Mouse (Mus musculus): ENCODE data around the gene Wwc1. TPM values are rescaled to one million over a fixed set of nuclear protein-coding genes. Genes with fewer than 3 reads are reported as not detected.

Wwc1 gene
- polyA plus RNA-seq, 1 experiment from 2014 or later: 3.4 TPM

DNA sequence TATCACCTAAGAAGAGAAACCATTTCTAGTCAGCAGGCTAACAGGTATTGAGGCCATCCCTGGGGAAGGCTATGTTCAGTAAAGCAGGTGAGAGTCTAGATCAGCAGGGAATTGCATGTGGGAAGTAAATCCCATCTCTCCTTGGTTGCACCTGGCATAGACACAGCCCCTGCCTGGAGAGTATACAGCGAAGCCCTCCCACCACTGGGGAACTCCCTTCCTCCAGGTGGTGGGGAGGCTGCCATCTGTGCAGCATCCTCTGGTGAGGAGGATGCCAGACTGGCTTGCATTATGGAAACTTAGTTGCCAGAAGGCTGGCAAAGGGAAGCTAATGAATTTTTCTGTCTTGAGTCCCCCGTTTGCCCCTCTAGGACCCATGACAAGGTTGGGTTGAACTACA lies 11.5 kb upstream of the Wwc1 start:
- Histone ChIP-seq H3K27ac (ENCODE audit: poor library complexity, severe bottlenecking) (no peak overlapping the region), H3K9ac (no peak overlapping the region), H3K27me3 (replicated peaks) (no peaks in the 10 kb centered on the region; the same call in 1 of the 2 replicates), H3K9me3 (replicated peaks) (no peaks in the 10 kb centered on the region), H3K4me3 (no peak overlapping the region), H3K4me1 (replicated peaks) (no peaks in the 10 kb centered on the region), H3K4me2 (no peak overlapping the region), H3K36me3 (no peaks in the 10 kb centered on the region)
- ATAC-seq (ENCODE audit: insufficient number of reproducible peaks, low FRiP score): no peak
- WGBS: 60% methylated on average over 2 of the region's 2 CpGs

DNA sequence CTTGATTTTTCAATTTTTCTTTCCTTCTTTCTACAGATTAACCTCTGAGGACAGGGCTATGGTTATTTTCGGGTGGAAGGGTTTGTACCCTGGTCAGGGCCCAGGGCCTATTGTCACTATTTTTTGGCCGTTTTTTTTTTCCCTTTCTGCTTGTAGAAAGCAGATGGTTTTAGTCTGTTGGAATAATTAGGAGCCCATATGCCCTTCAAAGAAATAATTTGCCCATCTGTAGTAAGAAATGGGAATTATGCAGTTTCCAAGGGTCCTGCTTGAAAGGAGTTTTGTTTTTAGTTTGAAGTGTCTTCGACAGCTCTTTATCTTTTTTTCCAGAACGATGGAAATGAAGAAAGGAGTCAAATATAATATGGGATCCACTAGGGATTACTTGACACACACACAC lies 9.6 kb upstream of the Wwc1 start:
- Histone ChIP-seq H3K27ac (ENCODE audit: poor library complexity, severe bottlenecking) (no peak overlapping the region), H3K4me3 (no peak overlapping the region), H3K9me3 (replicated peaks) (no peaks in the 10 kb centered on the region), H3K4me1 (replicated peaks) (peaks cover 7% of the 10 kb centered on the region), H3K9ac (no peak overlapping the region), H3K27me3 (replicated peaks) (no peaks in the 10 kb centered on the region; the same call in 1 of the 2 replicates), H3K4me2 (no peak overlapping the region), H3K36me3 (no peaks in the 10 kb centered on the region)
- WGBS: 66% methylated on average over 4 of the region's 4 CpGs
- no peak for ATAC-seq (ENCODE audit: insufficient number of reproducible peaks, low FRiP score)

DNA sequence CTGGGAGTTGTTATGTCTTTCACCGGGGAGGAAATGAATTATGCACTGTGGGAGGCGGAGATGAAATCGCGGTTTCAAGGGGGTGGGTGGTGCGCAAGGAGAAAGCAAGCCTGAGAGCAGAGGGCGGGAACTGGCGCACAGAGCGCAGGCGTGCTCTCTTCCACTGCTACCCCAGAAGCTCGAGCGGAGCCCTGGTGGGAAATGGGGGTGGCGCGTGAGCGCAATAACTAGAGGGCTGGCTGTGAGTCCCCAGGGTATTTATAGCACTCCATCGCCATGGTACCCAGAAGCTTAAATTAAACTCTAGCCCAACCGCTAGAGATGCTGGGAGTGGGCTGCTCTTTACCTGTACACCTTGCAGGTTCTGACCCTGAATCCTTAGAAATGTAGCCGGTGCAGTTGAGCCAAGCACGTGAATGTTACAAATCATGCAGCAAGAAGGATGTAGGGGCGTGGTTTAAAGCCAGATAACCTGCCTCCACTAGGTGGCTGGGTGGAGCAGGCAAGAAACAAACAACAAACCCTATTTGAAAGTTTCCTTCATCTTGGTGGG lies 5.6 kb upstream of the Wwc1 start:
- peak overlapping the region; percentile 30 for H3K4me3 ChIP-seq
- under 1% methylated on average over 19 of the region's 19 CpGs for WGBS
- peaks cover 7% of the 10 kb centered on the region for H3K4me1 ChIP-seq (replicated peaks)
- peaks cover 16% of the 10 kb centered on the region; the same call in 1 of the 2 replicates for H3K27me3 ChIP-seq (replicated peaks)
- H3K9me3 ChIP-seq (replicated peaks): no peaks in the 10 kb centered on the region
- no peak overlapping the region for H3K27ac ChIP-seq (ENCODE audit: poor library complexity, severe bottlenecking)
- H3K4me2 ChIP-seq: peak overlapping the region; percentile 68
- no peaks in the 10 kb centered on the region for H3K36me3 ChIP-seq
- H3K9ac ChIP-seq: no peak overlapping the region
- ATAC-seq (ENCODE audit: insufficient number of reproducible peaks, low FRiP score): peak; percentile 73

DNA sequence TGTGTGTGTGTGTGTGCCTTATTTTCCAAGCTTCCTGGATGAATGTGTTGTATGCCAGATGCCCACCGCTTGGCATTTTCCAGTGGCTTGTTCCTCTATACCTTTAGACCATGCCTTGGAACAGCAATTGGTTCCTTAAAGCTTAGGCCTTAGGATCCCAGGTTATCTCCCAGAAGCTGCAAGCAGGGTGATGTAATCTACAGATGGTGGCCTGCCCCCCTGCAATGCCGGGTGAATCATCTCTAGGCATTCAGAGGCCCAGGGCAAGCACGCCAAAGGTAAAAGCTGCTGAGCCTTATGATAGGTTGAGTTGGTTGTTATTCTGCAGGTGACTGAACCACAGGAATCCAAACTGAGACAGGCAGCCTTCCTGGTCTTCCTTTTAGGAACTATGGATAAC lies 2.4 kb upstream of the Wwc1 start:
- H3K4me2 ChIP-seq: no peak overlapping the region
- H3K27me3 ChIP-seq (replicated peaks): peaks cover 34% of the 10 kb centered on the region

DNA sequence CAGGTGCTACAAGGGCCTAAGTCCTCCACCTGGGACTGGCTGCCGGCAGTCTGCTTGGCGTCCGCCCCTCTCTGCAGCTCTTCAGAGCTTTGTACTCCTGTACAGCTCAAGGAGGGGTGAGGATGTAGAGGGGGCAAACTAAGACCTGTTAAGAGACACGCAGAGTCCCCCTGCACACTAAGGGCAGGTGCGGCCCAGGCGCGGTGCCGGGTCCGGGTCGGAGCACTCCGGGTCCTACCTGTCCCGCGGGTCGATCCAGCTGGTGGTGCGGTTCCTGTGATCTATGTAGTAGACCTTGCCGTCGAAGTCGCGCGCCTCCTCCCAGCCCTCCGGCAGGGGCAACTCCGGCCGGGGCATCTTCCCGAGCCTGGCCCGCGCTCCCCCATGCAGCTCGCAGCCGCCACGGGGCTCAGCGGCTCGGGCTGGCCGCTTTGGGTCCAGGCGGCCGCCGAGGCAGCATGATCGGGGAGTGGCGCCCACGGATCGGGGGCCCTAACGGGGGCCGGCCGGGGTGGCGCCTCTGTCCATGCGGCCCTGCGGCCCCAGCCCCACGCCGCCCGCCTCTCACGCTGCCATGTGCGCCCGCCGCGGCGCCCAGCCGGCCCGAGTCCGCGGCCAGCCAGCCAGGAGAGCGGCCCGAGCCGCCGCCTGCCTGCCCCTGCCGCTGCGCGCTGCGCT lies 455 bp downstream of the Wwc1 start:
- H3K27ac ChIP-seq (ENCODE audit: poor library complexity, severe bottlenecking): no peak overlapping the region
- peaks cover 40% of the 10 kb centered on the region for H3K27me3 ChIP-seq (replicated peaks)
- H3K9ac ChIP-seq: peak overlapping the region; percentile 87
- H3K36me3 ChIP-seq: no peaks in the 10 kb centered on the region
- peaks cover 8% of the 10 kb centered on the region for H3K4me1 ChIP-seq (replicated peaks)
- H3K4me3 ChIP-seq: peak overlapping the region; percentile 86
- peak; percentile 52 for ATAC-seq (ENCODE audit: insufficient number of reproducible peaks, low FRiP score)
- 4% methylated on average over 52 of the region's 66 CpGs for WGBS
- H3K4me2 ChIP-seq: peak overlapping the region; percentile 98
- no peaks in the 10 kb centered on the region for H3K9me3 ChIP-seq (replicated peaks)

More for the DNA sequence above, 2.4 kb upstream of the Wwc1 start:
- Histone ChIP-seq H3K9me3 (replicated peaks) (no peaks in the 10 kb centered on the region), H3K9ac (no peak overlapping the region), H3K27ac (ENCODE audit: poor library complexity, severe bottlenecking) (no peak overlapping the region), H3K36me3 (no peaks in the 10 kb centered on the region), H3K4me1 (replicated peaks) (peaks cover 14% of the 10 kb centered on the region), H3K4me3 (no peak overlapping the region)
- ATAC-seq (ENCODE audit: insufficient number of reproducible peaks, low FRiP score): no peak
- 71% methylated on average over 3 of the region's 3 CpGs for WGBS

DNA sequence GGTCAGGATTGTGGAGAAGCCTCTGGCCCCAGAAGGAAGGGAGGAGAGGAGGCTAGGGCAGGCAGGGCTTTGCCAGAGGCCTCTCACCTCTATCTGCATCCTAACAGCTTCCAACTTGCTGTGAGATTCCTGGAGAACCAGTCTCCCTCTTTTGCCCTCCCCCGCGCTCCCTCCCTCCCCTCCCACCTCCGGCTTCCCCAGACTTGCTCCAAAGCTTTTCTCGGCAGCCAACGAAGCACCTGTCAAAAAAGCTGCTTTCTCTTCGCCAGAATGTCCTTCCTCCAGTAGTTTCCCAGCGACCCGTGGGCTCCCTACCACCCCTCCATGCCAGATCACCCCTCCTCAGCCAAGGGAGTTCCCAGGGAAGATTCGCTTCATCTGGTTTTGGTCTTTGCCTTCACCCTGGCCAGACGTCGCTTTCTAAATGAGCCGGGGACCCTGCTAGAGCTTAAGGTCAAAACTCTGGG lies 1.0 kb downstream of the Wwc1 start:
- under 1% methylated on average over 11 of the region's 12 CpGs for WGBS
- ATAC-seq (ENCODE audit: insufficient number of reproducible peaks, low FRiP score): 0 out of 2 replicates have a peak, but pooled peaks have one; percentile 9
- peaks cover 8% of the 10 kb centered on the region for H3K4me1 ChIP-seq (replicated peaks)
- H3K4me3 ChIP-seq: peak overlapping the region; percentile 86
- peaks cover 40% of the 10 kb centered on the region for H3K27me3 ChIP-seq (replicated peaks)
- no peaks in the 10 kb centered on the region for H3K36me3 ChIP-seq
- no peaks in the 10 kb centered on the region for H3K9me3 ChIP-seq (replicated peaks)
- H3K9ac ChIP-seq: peak overlapping the region; percentile 87
- H3K4me2 ChIP-seq: peak overlapping the region; percentile 98
- no peak overlapping the region for H3K27ac ChIP-seq (ENCODE audit: poor library complexity, severe bottlenecking)

DNA sequence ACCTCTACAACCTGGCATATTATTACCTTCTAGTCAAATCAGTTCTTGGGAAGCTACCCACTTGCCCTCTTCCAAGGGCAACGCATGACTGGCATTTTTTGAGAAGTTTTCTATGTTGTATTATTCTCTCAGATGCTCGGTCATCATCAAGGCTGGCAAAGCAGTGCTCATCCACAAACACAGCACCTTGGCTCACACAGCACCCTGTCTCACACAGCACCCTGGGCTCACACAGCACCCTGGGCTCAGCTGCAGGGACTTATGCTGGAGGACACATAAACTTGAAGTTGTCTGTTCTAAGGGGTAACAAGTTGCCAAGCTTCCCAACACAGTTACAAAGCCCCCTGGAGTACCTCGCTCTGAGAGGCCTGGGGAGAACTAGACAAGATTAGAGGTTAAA lies 2.5 kb downstream of the Wwc1 start:
- Histone ChIP-seq H3K9me3 (replicated peaks) (no peaks in the 10 kb centered on the region), H3K4me1 (replicated peaks) (peaks cover 8% of the 10 kb centered on the region), H3K27me3 (replicated peaks) (peaks cover 43% of the 10 kb centered on the region), H3K4me2 (no peak overlapping the region), H3K27ac (ENCODE audit: poor library complexity, severe bottlenecking) (no peak overlapping the region), H3K4me3 (no peak overlapping the region), H3K9ac (no peak overlapping the region), H3K36me3 (no peaks in the 10 kb centered on the region)
- ATAC-seq (ENCODE audit: insufficient number of reproducible peaks, low FRiP score): no peak
- 73% methylated on average over 3 of the region's 3 CpGs for WGBS

DNA sequence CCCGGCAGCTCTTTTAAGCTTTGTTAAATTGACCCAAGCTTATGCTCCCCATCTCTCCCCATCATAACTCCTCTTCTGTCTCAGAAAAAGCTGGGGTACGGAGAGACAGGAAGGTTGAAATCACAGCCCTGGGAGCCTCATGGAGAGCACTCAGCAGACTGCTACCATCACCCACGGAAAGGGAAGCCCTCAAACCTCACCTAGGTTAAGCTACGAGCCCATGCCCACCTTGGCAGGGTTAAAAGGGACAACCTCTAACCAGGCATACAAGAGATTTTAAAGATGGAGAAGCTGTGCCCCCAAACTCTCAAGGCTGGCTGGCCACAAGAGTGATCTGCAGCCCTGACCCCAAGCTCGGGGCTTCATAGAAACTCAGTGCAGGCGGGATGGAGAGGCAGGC lies 3.2 kb downstream of the Wwc1 start:
- no peak overlapping the region for H3K4me3 ChIP-seq
- H3K4me2 ChIP-seq: no peak overlapping the region
- no peaks in the 10 kb centered on the region for H3K9me3 ChIP-seq (replicated peaks)
- no peak for ATAC-seq (ENCODE audit: insufficient number of reproducible peaks, low FRiP score)
- H3K36me3 ChIP-seq: no peaks in the 10 kb centered on the region
- no peak overlapping the region for H3K9ac ChIP-seq
- H3K27ac ChIP-seq (ENCODE audit: poor library complexity, severe bottlenecking): no peak overlapping the region
- peaks cover 11% of the 10 kb centered on the region for H3K4me1 ChIP-seq (replicated peaks)
- 64% methylated on average over 6 of the region's 6 CpGs for WGBS
- H3K27me3 ChIP-seq (replicated peaks): peaks cover 38% of the 10 kb centered on the region

DNA sequence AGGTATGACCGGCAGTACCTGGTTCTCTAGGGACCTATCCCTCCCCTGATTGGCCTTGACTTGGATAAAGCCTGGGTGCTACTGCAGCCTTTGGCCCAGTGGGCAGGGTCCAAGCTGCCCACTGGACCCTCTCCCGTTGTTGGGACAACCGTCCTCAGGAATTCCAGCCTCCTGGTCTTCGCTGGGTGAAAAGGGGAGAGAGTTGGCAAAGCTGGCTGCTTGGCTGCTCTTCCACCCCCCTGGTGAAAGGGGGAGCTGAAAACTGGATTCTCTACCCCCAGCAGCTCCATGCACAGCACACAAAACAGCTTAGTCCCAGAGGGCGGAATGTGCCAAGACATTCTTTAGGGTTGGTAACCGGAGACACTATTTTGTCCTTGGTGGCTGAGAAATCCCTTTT lies 3.8 kb downstream of the Wwc1 start:
- ATAC-seq (ENCODE audit: insufficient number of reproducible peaks, low FRiP score): no peak
- H3K27ac ChIP-seq (ENCODE audit: poor library complexity, severe bottlenecking): no peak overlapping the region
- no peaks in the 10 kb centered on the region for H3K36me3 ChIP-seq
- no peak overlapping the region for H3K9ac ChIP-seq
- 56% methylated on average over 6 of the region's 6 CpGs for WGBS
- H3K9me3 ChIP-seq (replicated peaks): no peaks in the 10 kb centered on the region
- H3K4me1 ChIP-seq (replicated peaks): peaks cover 11% of the 10 kb centered on the region
- H3K27me3 ChIP-seq (replicated peaks): peaks cover 32% of the 10 kb centered on the region
- no peak overlapping the region for H3K4me2 ChIP-seq
- H3K4me3 ChIP-seq: no peak overlapping the region

DNA sequence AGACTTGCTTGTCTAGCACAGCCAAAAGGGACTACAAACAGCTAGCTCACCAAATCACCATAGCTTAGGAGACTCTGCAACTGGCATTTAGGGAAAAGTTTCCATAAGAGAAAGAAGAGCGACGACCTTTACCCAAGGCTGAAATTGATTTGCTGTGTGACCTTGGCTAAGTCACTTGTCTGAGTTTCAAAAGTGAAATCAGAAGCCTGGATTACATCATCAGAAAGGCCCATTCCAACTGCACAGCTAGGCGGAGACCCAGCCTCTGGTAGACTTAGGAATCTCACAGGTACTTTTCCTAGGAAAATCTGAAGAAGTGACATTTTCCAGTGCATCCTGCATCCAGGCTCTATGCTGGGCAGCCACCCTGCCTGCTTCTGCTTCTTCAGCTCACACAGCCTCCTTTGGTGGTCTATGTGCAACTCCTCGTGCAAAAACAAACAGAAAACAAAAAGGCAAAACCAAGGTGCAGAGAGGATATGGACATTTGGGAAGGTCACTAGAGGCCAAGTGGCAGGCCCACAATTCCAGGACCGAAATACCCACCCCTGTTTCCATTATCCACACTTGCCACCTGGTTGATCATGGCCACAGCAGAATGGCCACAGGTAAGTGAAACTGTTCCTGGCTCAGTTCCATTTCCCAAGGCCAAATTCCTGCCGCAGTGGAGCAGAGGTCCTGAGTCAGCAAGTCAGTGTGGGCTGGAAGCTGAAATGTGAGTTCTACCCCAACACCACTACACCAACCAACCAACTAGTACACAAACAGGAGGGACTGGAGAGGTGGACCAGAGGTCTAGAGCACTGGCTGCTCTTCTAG lies 5.5 kb downstream of the Wwc1 start:
- no peak overlapping the region for H3K9ac ChIP-seq
- no peaks in the 10 kb centered on the region for H3K9me3 ChIP-seq (replicated peaks)
- H3K4me2 ChIP-seq: no peak overlapping the region
- no peak overlapping the region for H3K27ac ChIP-seq (ENCODE audit: poor library complexity, severe bottlenecking)
- WGBS: 80% methylated on average over 6 of the region's 6 CpGs
- H3K4me1 ChIP-seq (replicated peaks): peaks cover 18% of the 10 kb centered on the region
- no peak overlapping the region for H3K4me3 ChIP-seq
- H3K36me3 ChIP-seq: no peaks in the 10 kb centered on the region
- H3K27me3 ChIP-seq (replicated peaks): peaks cover 26% of the 10 kb centered on the region
- ATAC-seq (ENCODE audit: insufficient number of reproducible peaks, low FRiP score): no peak

DNA sequence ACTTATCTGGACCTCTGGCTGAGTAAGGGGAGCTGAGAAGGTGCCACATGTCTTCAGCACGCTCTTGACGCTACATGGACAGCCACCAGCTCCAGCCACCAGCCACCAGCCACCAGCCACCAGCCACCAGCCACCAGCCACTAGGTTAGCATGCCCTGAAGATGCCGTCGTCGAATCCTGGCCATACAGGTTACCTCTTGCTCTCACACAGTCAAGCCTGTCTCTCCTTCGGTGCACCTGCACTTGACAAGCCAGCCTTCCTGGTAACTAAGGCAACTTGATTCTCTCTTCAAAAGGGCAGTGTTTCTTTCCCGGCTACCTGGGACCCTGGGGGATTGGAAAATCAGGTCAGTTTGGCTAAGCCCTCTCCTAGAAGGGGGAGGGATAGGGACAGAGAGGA lies 7.2 kb downstream of the Wwc1 start:
- no peak overlapping the region for H3K4me2 ChIP-seq
- H3K9ac ChIP-seq: no peak overlapping the region
- 40% methylated on average over 7 of the region's 7 CpGs for WGBS
- H3K9me3 ChIP-seq (replicated peaks): no peaks in the 10 kb centered on the region
- peaks cover 15% of the 10 kb centered on the region for H3K27me3 ChIP-seq (replicated peaks)
- ATAC-seq (ENCODE audit: insufficient number of reproducible peaks, low FRiP score): no peak
- no peaks in the 10 kb centered on the region for H3K36me3 ChIP-seq
- H3K27ac ChIP-seq (ENCODE audit: poor library complexity, severe bottlenecking): no peak overlapping the region
- H3K4me3 ChIP-seq: no peak overlapping the region
- H3K4me1 ChIP-seq (replicated peaks): peaks cover 10% of the 10 kb centered on the region
